Comparison of ENCODE assay signal across 8 mouse cellular contexts in genomic region chr19:12488969-12489674, GRCm38 (mm10). TPM values are rescaled to one million over a fixed set of nuclear protein-coding genes. Genes with fewer than 3 reads are reported as not detected.
DNase-seq lines count a peak whose midpoint lies in the region; ATAC-seq lines count a peak whose summit lies in the region.

No protein-coding gene starts in this region.

- peaks cover 14% of the 10 kb centered on the region for H3K36me3 ChIP-seq in embryonic facial prominence, embryonic 12.5 days
- H3K36me3 ChIP-seq in hindbrain, embryonic 14.5 days (replicated peaks; ENCODE audit: control insufficient read depth, insufficient read depth) = peaks cover 50% of the 10 kb centered on the region
- H3K36me3 ChIP-seq in neural tube, embryonic 15.5 days = peaks cover 41% of the 10 kb centered on the region

- peak; percentile 78 for ATAC-seq in embryonic facial prominence, embryonic 12.5 days (ENCODE audit: insufficient number of reproducible peaks, insufficient read depth, low FRiP score, low TSS enrichment)
- ATAC-seq in hindbrain, embryonic 14.5 days (ENCODE audit: low FRiP score) = peak; percentile 83
- peak; percentile 64 for ATAC-seq in neural tube, embryonic 15.5 days (ENCODE audit: low FRiP score)
- ATAC-seq in inflammation-experienced regulatory T-cells, adult 6 months = no peak

- H3K4me3 ChIP-seq in embryonic facial prominence, embryonic 12.5 days = no peak overlapping the region
- no peak overlapping the region for H3K4me3 ChIP-seq in hindbrain, embryonic 14.5 days (replicated peaks; ENCODE audit: low read length)
- no peak overlapping the region for H3K4me3 ChIP-seq in neural tube, embryonic 15.5 days (replicated peaks)

- H3K4me2 ChIP-seq in embryonic facial prominence, embryonic 12.5 days (replicated peaks) = no peak overlapping the region
- H3K4me2 ChIP-seq in hindbrain, embryonic 14.5 days (replicated peaks) = peak overlapping the region; percentile 14; the same call in 1 of the 2 replicates
- H3K4me2 ChIP-seq in neural tube, embryonic 15.5 days = no peak overlapping the region

- DNase-seq in cerebellum, adult 11-12 months = peak; percentile 36
- DNase-seq in cerebellum, adult 11 months = no peak
- peak; percentile 52 for DNase-seq in hindbrain, embryonic 14.5 days (ENCODE audit: low spot score)
- DNase-seq in liver = peak; percentile 51
- no peak for DNase-seq in urinary bladder, postnatal 25 days (ENCODE audit: low spot score)

- H3K9me3 ChIP-seq in embryonic facial prominence, embryonic 12.5 days = no peaks in the 10 kb centered on the region
- no peaks in the 10 kb centered on the region for H3K9me3 ChIP-seq in hindbrain, embryonic 14.5 days (ENCODE audit: control insufficient read depth, low read length)
- H3K9me3 ChIP-seq in neural tube, embryonic 15.5 days (replicated peaks) = no peaks in the 10 kb centered on the region

- H3K4me1 ChIP-seq in embryonic facial prominence, embryonic 12.5 days = peaks cover 10% of the 10 kb centered on the region
- peaks cover 47% of the 10 kb centered on the region for H3K4me1 ChIP-seq in hindbrain, embryonic 14.5 days (replicated peaks; ENCODE audit: control insufficient read depth, insufficient read depth, low read length)
- peaks cover 51% of the 10 kb centered on the region for H3K4me1 ChIP-seq in neural tube, embryonic 15.5 days

- 10% methylated on average over 8 of the region's 8 CpGs for WGBS in embryonic facial prominence, embryonic 12.5 days
- WGBS in hindbrain, embryonic 14.5 days = 7% methylated on average over 8 of the region's 8 CpGs
- 6% methylated on average over 8 of the region's 8 CpGs for WGBS in neural tube, embryonic 15.5 days

- H3K9ac ChIP-seq in embryonic facial prominence, embryonic 12.5 days = no peak overlapping the region
- 0 out of 2 replicates have a peak overlapping the region, but pooled peaks have one; percentile 13 for H3K9ac ChIP-seq in hindbrain, embryonic 14.5 days
- H3K9ac ChIP-seq in neural tube, embryonic 15.5 days (replicated peaks) = no peak overlapping the region

- peak overlapping the region; percentile 70 for H3K27ac ChIP-seq in embryonic facial prominence, embryonic 12.5 days
- H3K27ac ChIP-seq in hindbrain, embryonic 14.5 days = peak overlapping the region; percentile 75
- peak overlapping the region; percentile 60 for H3K27ac ChIP-seq in neural tube, embryonic 15.5 days (replicated peaks)

- H3K27me3 ChIP-seq in embryonic facial prominence, embryonic 12.5 days = no peaks in the 10 kb centered on the region
- no peaks in the 10 kb centered on the region for H3K27me3 ChIP-seq in hindbrain, embryonic 14.5 days (ENCODE audit: control insufficient read depth, insufficient read depth, low read length)
- no peaks in the 10 kb centered on the region for H3K27me3 ChIP-seq in neural tube, embryonic 15.5 days (replicated peaks)

RNA-seq across cellular contexts. Expression of gene Dtx4, which starts 12.1 kb away (rescaled TPM):
- 10.9 and 13.2 TPM in 2 replicates for polyA plus RNA-seq in embryonic facial prominence, embryonic 12.5 days (2016; fragmentation: Nextera tagmentation; extraction: Ambion mirVana)
- polyA plus RNA-seq in hindbrain, embryonic 14.5 days (2014; fragmentation: Nextera tagmentation; extraction: Ambion mirVana) = 44.1 and 50.6 TPM in 2 replicates
- polyA plus RNA-seq in neural tube, embryonic 15.5 days (2015; fragmentation: Nextera tagmentation; extraction: Ambion mirVana) = 34.1 and 34.5 TPM in 2 replicates
- polyA plus RNA-seq in inflammation-experienced regulatory T-cells, adult 6 months (2017; shearing (Covaris generic)) = 10 to 100 TPM in 2 of 3 experiments, under 1 TPM in 1; 0.96 to 13.7 (median 11.0) TPM

RNA-seq across cellular contexts. Expression of gene Mpeg1, which starts 28.5 kb away (rescaled TPM):
- 0.41 and 0.49 TPM in 2 replicates for polyA plus RNA-seq in embryonic facial prominence, embryonic 12.5 days (2016; fragmentation: Nextera tagmentation; extraction: Ambion mirVana)
- polyA plus RNA-seq in hindbrain, embryonic 14.5 days (2014; fragmentation: Nextera tagmentation; extraction: Ambion mirVana) = 0.91 and 1.3 TPM in 2 replicates
- 0.61 and 0.88 TPM in 2 replicates for polyA plus RNA-seq in neural tube, embryonic 15.5 days (2015; fragmentation: Nextera tagmentation; extraction: Ambion mirVana)
- under 1 TPM in 2 of 3 experiments, not detected in 1; 0.17 to 0.97 TPM for polyA plus RNA-seq in inflammation-experienced regulatory T-cells, adult 6 months (2017; shearing (Covaris generic))

RNA-seq across cellular contexts. Expression of gene Fam111a, which starts 56.4 kb away (rescaled TPM):
- 21.6 and 23.4 TPM in 2 replicates for polyA plus RNA-seq in embryonic facial prominence, embryonic 12.5 days (2016; fragmentation: Nextera tagmentation; extraction: Ambion mirVana)
- polyA plus RNA-seq in hindbrain, embryonic 14.5 days (2014; fragmentation: Nextera tagmentation; extraction: Ambion mirVana) = 7.1 and 7.5 TPM in 2 replicates
- polyA plus RNA-seq in neural tube, embryonic 15.5 days (2015; fragmentation: Nextera tagmentation; extraction: Ambion mirVana) = 6.2 and 11.7 TPM in 2 replicates
- 10 to 100 TPM; 38.8 to 73.2 (median 42.7) TPM for polyA plus RNA-seq in inflammation-experienced regulatory T-cells, adult 6 months (2017; shearing (Covaris generic))

Comparison
In these comparisons a context has a peak if more than half of its experiments do, and no peak if none do; other contexts are left out.
1. DNase-seq: peak in cerebellum, adult 11-12 months (single experiment), hindbrain, embryonic 14.5 days (single experiment) and liver (single experiment); none in cerebellum, adult 11 months (single experiment) and urinary bladder, postnatal 25 days (single experiment).
2. Peak in every context shown above with its lines, with median percentiles within 50 percentile points of each other: H3K27ac ChIP-seq.